ENCODE assay signal across 8 mouse cellular contexts in genomic region chr11:94630199-94631011, GRCm38 (mm10). TPM values are rescaled to one million over a fixed set of nuclear protein-coding genes. Genes with fewer than 3 reads are reported as not detected.
DNase-seq lines count a peak whose midpoint lies in the region; ATAC-seq and TF ChIP-seq lines count a peak whose summit lies in the region.

No protein-coding gene starts in this region.

- no peaks in the 10 kb centered on the region for H3K4me1 ChIP-seq in ES-Bruce4 (ENCODE audit: control insufficient read depth, insufficient read depth, low read length)
- peaks cover 12% of the 10 kb centered on the region for H3K4me1 ChIP-seq in embryonic facial prominence, embryonic 15.5 days
- peaks cover 10% of the 10 kb centered on the region for H3K4me1 ChIP-seq in heart, embryonic 12.5 days (replicated peaks)
- peaks cover 8% of the 10 kb centered on the region; the same call in 1 of the 2 replicates for H3K4me1 ChIP-seq in kidney, postnatal 0 days (replicated peaks; ENCODE audit: insufficient read depth, low read length)

- H3K27me3 ChIP-seq in ES-Bruce4 (ENCODE audit: control insufficient read depth, insufficient read depth, low read length, poor library complexity, severe bottlenecking), result no peaks in the 10 kb centered on the region
- H3K27me3 ChIP-seq in embryonic facial prominence, embryonic 15.5 days, result no peaks in the 10 kb centered on the region
- no peaks in the 10 kb centered on the region for H3K27me3 ChIP-seq in heart, embryonic 12.5 days (replicated peaks)
- no peaks in the 10 kb centered on the region for H3K27me3 ChIP-seq in kidney, postnatal 0 days (ENCODE audit: insufficient read depth, low read length)

- peak overlapping the region; percentile 80 for H3K9ac ChIP-seq in ES-Bruce4 (ENCODE audit: low read depth, poor library complexity, severe bottlenecking)
- H3K9ac ChIP-seq in embryonic facial prominence, embryonic 15.5 days, result peak overlapping the region; percentile 88
- H3K9ac ChIP-seq in heart, embryonic 12.5 days, result peak overlapping the region; percentile 90
- peak overlapping the region; percentile 93 for H3K9ac ChIP-seq in kidney, postnatal 0 days (ENCODE audit: low read depth, low read length)

- peak overlapping the region; percentile 63 for H3K4me2 ChIP-seq in embryonic facial prominence, embryonic 15.5 days (replicated peaks)
- peak overlapping the region; percentile 84 for H3K4me2 ChIP-seq in heart, embryonic 12.5 days
- peak overlapping the region; percentile 94 for H3K4me2 ChIP-seq in kidney, postnatal 0 days (ENCODE audit: low read length)

- TF ChIP-seq POLR2A in ES-Bruce4 (IDR thresholded peaks at IDR 0.05; ENCODE audit: insufficient read depth, low read length), result no peak

- no peak for TF ChIP-seq EP300 in ES-Bruce4 (IDR thresholded peaks at IDR 0.05; ENCODE audit: insufficient read depth, low read depth, low read length)

- ATAC-seq in embryonic facial prominence, embryonic 15.5 days (ENCODE audit: insufficient number of reproducible peaks, low FRiP score, low TSS enrichment, low read depth), result no peak
- ATAC-seq in heart, embryonic 12.5 days (ENCODE audit: insufficient number of reproducible peaks, low FRiP score), result peak; percentile 56; the same call in 1 of the 2 replicates
- peak; percentile 29; the same call in 1 of the 2 replicates for ATAC-seq in kidney, postnatal 0 days (replicated peaks; ENCODE audit: low FRiP score, low read depth)
- ATAC-seq in activated CD4-positive, CD25-positive, alpha-beta regulatory T cell, adult 4 months, result no peak

- H3K27ac ChIP-seq in ES-Bruce4 (ENCODE audit: insufficient read depth, low read length), result peak overlapping the region; percentile 32
- peak overlapping the region; percentile 18 for H3K27ac ChIP-seq in embryonic facial prominence, embryonic 15.5 days (replicated peaks)
- H3K27ac ChIP-seq in heart, embryonic 12.5 days (ENCODE audit: poor library complexity, severe bottlenecking), result peak overlapping the region; percentile 57; the same call in 1 of the 2 replicates
- peak overlapping the region; percentile 76 for H3K27ac ChIP-seq in kidney, postnatal 0 days

- H3K4me3 ChIP-seq in ES-Bruce4 (ENCODE audit: low read depth, low read length), result peak overlapping the region; percentile 90
- H3K4me3 ChIP-seq in embryonic facial prominence, embryonic 15.5 days (replicated peaks), result peak overlapping the region; percentile 76
- peak overlapping the region; percentile 91 for H3K4me3 ChIP-seq in heart, embryonic 12.5 days
- peak overlapping the region; percentile 94 for H3K4me3 ChIP-seq in kidney, postnatal 0 days (replicated peaks; ENCODE audit: low read depth, low read length)

- peaks cover 26% of the 10 kb centered on the region for H3K36me3 ChIP-seq in ES-Bruce4 (ENCODE audit: control insufficient read depth, insufficient read depth, low read length, poor library complexity, severe bottlenecking)
- H3K36me3 ChIP-seq in embryonic facial prominence, embryonic 15.5 days, result peaks cover 34% of the 10 kb centered on the region
- peaks cover 40% of the 10 kb centered on the region for H3K36me3 ChIP-seq in heart, embryonic 12.5 days
- H3K36me3 ChIP-seq in kidney, postnatal 0 days (ENCODE audit: insufficient read depth, low read length), result peaks cover 26% of the 10 kb centered on the region

- no peaks in the 10 kb centered on the region for H3K9me3 ChIP-seq in ES-Bruce4 (replicated peaks; ENCODE audit: control insufficient read depth, insufficient read depth, low read length, poor library complexity, severe bottlenecking)
- H3K9me3 ChIP-seq in embryonic facial prominence, embryonic 15.5 days (replicated peaks), result no peaks in the 10 kb centered on the region
- no peaks in the 10 kb centered on the region for H3K9me3 ChIP-seq in heart, embryonic 12.5 days (replicated peaks)
- no peaks in the 10 kb centered on the region for H3K9me3 ChIP-seq in kidney, postnatal 0 days (replicated peaks; ENCODE audit: low read length)

- WGBS in embryonic facial prominence, embryonic 15.5 days, result 8% methylated on average over 26 of the region's 26 CpGs
- WGBS in heart, embryonic 12.5 days, result 10% methylated on average over 26 of the region's 26 CpGs
- 9% methylated on average over 26 of the region's 26 CpGs for WGBS in kidney, postnatal 0 days

- no peak for TF ChIP-seq CTCF in ES-Bruce4 (IDR thresholded peaks at IDR 0.05; ENCODE audit: low read depth, low read length)
- no peak for TF ChIP-seq CTCF in kidney, postnatal 0 days (IDR thresholded peaks at IDR 0.05; ENCODE audit: low read depth)

- peak; percentile 79 for DNase-seq in adrenal gland, adult 2 months
- DNase-seq in kidney, postnatal 0 days (ENCODE audit: low spot score), result peak; percentile 32
- peak; percentile 60 for DNase-seq in lung, postnatal 36 days
- peak; percentile 36 for DNase-seq in right cerebral cortex, postnatal 4 days

RNA-seq across cellular contexts. Expression of gene Lrrc59, which starts 0.8 kb away (rescaled TPM):
- 163 and 171 TPM in 2 replicates for polyA plus RNA-seq in ES-Bruce4 (2011; ENCODE audit: insufficient read depth, insufficient read length, low read depth, missing spikeins)
- 100 to 1,000 TPM; 119 to 128 TPM for total RNA-seq in adrenal gland, adult 2 months (2021)
- polyA plus RNA-seq in adrenal gland, adult 2 months (2012; rRNA removed), result 51.9 and 66.4 TPM in 2 replicates
- polyA plus RNA-seq in embryonic facial prominence, embryonic 15.5 days (2015; fragmentation: Nextera tagmentation; extraction: Ambion mirVana), result 209 and 216 TPM in 2 replicates
- 178 and 180 TPM in 2 replicates for polyA plus RNA-seq in heart, embryonic 12.5 days (2016; fragmentation: Nextera tagmentation; extraction: Ambion mirVana)
- 119 and 135 TPM in 2 replicates for polyA plus RNA-seq in kidney, postnatal 0 days (2015; fragmentation: Nextera tagmentation; extraction: Ambion mirVana)
- 10 to 100 TPM in 1 of 2 experiments, 1 to 10 TPM in 1; 9.9 to 12.9 TPM for polyA plus RNA-seq in activated CD4-positive, CD25-positive, alpha-beta regulatory T cell, adult 4 months (2017; shearing (Covaris generic))

RNA-seq across cellular contexts. Expression of gene Mrpl27, which starts 23.2 kb away (rescaled TPM):
- polyA plus RNA-seq in ES-Bruce4 (2011; ENCODE audit: insufficient read depth, insufficient read length, low read depth, missing spikeins), result 48.1 and 49.0 TPM in 2 replicates
- 10 to 100 TPM; 78.0 to 91.6 TPM for total RNA-seq in adrenal gland, adult 2 months (2021)
- 12.3 and 14.2 TPM in 2 replicates for polyA plus RNA-seq in adrenal gland, adult 2 months (2012; rRNA removed)
- 138 and 141 TPM in 2 replicates for polyA plus RNA-seq in embryonic facial prominence, embryonic 15.5 days (2015; fragmentation: Nextera tagmentation; extraction: Ambion mirVana)
- 123 and 128 TPM in 2 replicates for polyA plus RNA-seq in heart, embryonic 12.5 days (2016; fragmentation: Nextera tagmentation; extraction: Ambion mirVana)
- 135 and 144 TPM in 2 replicates for polyA plus RNA-seq in kidney, postnatal 0 days (2015; fragmentation: Nextera tagmentation; extraction: Ambion mirVana)
- 10 to 100 TPM; 75.2 to 93.7 TPM for polyA plus RNA-seq in activated CD4-positive, CD25-positive, alpha-beta regulatory T cell, adult 4 months (2017; shearing (Covaris generic))

RNA-seq across cellular contexts. Expression of gene Eme1, which starts 23.4 kb away (rescaled TPM):
- 31.8 and 33.3 TPM in 2 replicates for polyA plus RNA-seq in ES-Bruce4 (2011; ENCODE audit: insufficient read depth, insufficient read length, low read depth, missing spikeins)
- total RNA-seq in adrenal gland, adult 2 months (2021), result under 1 TPM; 0.29 to 0.31 TPM
- 0.18 and 0.21 TPM in 2 replicates for polyA plus RNA-seq in adrenal gland, adult 2 months (2012; rRNA removed)
- polyA plus RNA-seq in embryonic facial prominence, embryonic 15.5 days (2015; fragmentation: Nextera tagmentation; extraction: Ambion mirVana), result 12.9 and 15.8 TPM in 2 replicates
- polyA plus RNA-seq in heart, embryonic 12.5 days (2016; fragmentation: Nextera tagmentation; extraction: Ambion mirVana), result 15.3 and 15.9 TPM in 2 replicates
- polyA plus RNA-seq in kidney, postnatal 0 days (2015; fragmentation: Nextera tagmentation; extraction: Ambion mirVana), result 7.9 and 8.1 TPM in 2 replicates
- 1 to 10 TPM; 2.6 to 4.4 TPM for polyA plus RNA-seq in activated CD4-positive, CD25-positive, alpha-beta regulatory T cell, adult 4 months (2017; shearing (Covaris generic))

RNA-seq across cellular contexts. Expression of gene Acsf2, which starts 28.7 kb away (rescaled TPM):
- 16.1 and 16.6 TPM in 2 replicates for polyA plus RNA-seq in ES-Bruce4 (2011; ENCODE audit: insufficient read depth, insufficient read length, low read depth, missing spikeins)
- 100 to 1,000 TPM; 146 to 155 TPM for total RNA-seq in adrenal gland, adult 2 months (2021)
- 149 and 167 TPM in 2 replicates for polyA plus RNA-seq in adrenal gland, adult 2 months (2012; rRNA removed)
- 5.9 and 6.1 TPM in 2 replicates for polyA plus RNA-seq in embryonic facial prominence, embryonic 15.5 days (2015; fragmentation: Nextera tagmentation; extraction: Ambion mirVana)
- polyA plus RNA-seq in heart, embryonic 12.5 days (2016; fragmentation: Nextera tagmentation; extraction: Ambion mirVana), result 3.4 and 4.3 TPM in 2 replicates
- polyA plus RNA-seq in kidney, postnatal 0 days (2015; fragmentation: Nextera tagmentation; extraction: Ambion mirVana), result 6.6 and 7.0 TPM in 2 replicates
- polyA plus RNA-seq in activated CD4-positive, CD25-positive, alpha-beta regulatory T cell, adult 4 months (2017; shearing (Covaris generic)), result 1 to 10 TPM; 1.9 to 2.3 TPM

RNA-seq across cellular contexts. Expression of gene Xylt2, which starts 46.9 kb away (rescaled TPM):
- polyA plus RNA-seq in ES-Bruce4 (2011; ENCODE audit: insufficient read depth, insufficient read length, low read depth, missing spikeins), result 16.8 and 20.1 TPM in 2 replicates
- total RNA-seq in adrenal gland, adult 2 months (2021), result 10 to 100 TPM; 11.5 to 19.0 TPM
- polyA plus RNA-seq in adrenal gland, adult 2 months (2012; rRNA removed), result 51.7 and 60.4 TPM in 2 replicates
- polyA plus RNA-seq in embryonic facial prominence, embryonic 15.5 days (2015; fragmentation: Nextera tagmentation; extraction: Ambion mirVana), result 26.3 and 27.3 TPM in 2 replicates
- 16.4 and 17.8 TPM in 2 replicates for polyA plus RNA-seq in heart, embryonic 12.5 days (2016; fragmentation: Nextera tagmentation; extraction: Ambion mirVana)
- polyA plus RNA-seq in kidney, postnatal 0 days (2015; fragmentation: Nextera tagmentation; extraction: Ambion mirVana), result 18.4 and 21.4 TPM in 2 replicates
- polyA plus RNA-seq in activated CD4-positive, CD25-positive, alpha-beta regulatory T cell, adult 4 months (2017; shearing (Covaris generic)), result 1 to 10 TPM; 5.6 to 6.0 TPM

Comparison
In these comparisons a context has a peak if more than half of its experiments do, and no peak if none do; other contexts are left out.
1. H3K27ac ChIP-seq: peak in every context shown above with its lines; median percentile 76 in kidney, postnatal 0 days; 57 in heart, embryonic 12.5 days; 32 in ES-Bruce4; 18 in embryonic facial prominence, embryonic 15.5 days.
2. ATAC-seq: peak in heart, embryonic 12.5 days (single experiment) and kidney, postnatal 0 days (single experiment); none in embryonic facial prominence, embryonic 15.5 days (single experiment) and activated CD4-positive, CD25-positive, alpha-beta regulatory T cell, adult 4 months (single experiment).
3. Peak in every context shown above with its lines, with median percentiles within 50 percentile points of each other: H3K4me3 ChIP-seq, H3K9ac ChIP-seq, DNase-seq and H3K4me2 ChIP-seq.